Mouse (Mus musculus): Measurements from ENCODE around the gene Trp53inp2. TPM values are rescaled to one million over a fixed set of nuclear protein-coding genes. Genes with fewer than 3 reads are reported as not detected.

Gene Trp53inp2
- polyA plus RNA-seq, 1 experiment from 2014 or later, result 104 TPM

MicroRNAs encoded within 50 kb of the gene (microRNA counts, 519-probe panel; counts per million panel counts)
- 171 counts per million, percentile 57 among the panel's probes with 10 or more counts for microRNA mmu-miR-695

Small RNAs within 50 kb of the gene (microRNA-seq; reads per million reads assigned to microRNA genes)
- not detected for gene Mir695

Other genes starting within 250 kb of the Trp53inp2 start
- 54.7 and 56.7 TPM in 2 replicates for gene Itch, start 247.6 kb upstream of the Trp53inp2 start, polyA plus RNA-seq (2014; fragmentation: Nextera tagmentation; extraction: Ambion mirVana)
- gene Dynlrb1, start 144.5 kb upstream of the Trp53inp2 start, polyA plus RNA-seq (2014; fragmentation: Nextera tagmentation; extraction: Ambion mirVana), result 515 and 522 TPM in 2 replicates
- gene Map1lc3a, start 104.8 kb upstream of the Trp53inp2 start, polyA plus RNA-seq (2014; fragmentation: Nextera tagmentation; extraction: Ambion mirVana), result 186 and 191 TPM in 2 replicates
- gene Pigu, start 23.6 kb upstream of the Trp53inp2 start, polyA plus RNA-seq (2014; fragmentation: Nextera tagmentation; extraction: Ambion mirVana), result 56.1 and 58.0 TPM in 2 replicates
- gene Ncoa6, start 92.8 kb downstream of the Trp53inp2 start, polyA plus RNA-seq (2014; fragmentation: Nextera tagmentation; extraction: Ambion mirVana), result 33.7 and 34.7 TPM in 2 replicates
- gene Acss2, start 136.9 kb downstream of the Trp53inp2 start, polyA plus RNA-seq (2014; fragmentation: Nextera tagmentation; extraction: Ambion mirVana), result 22.0 and 28.8 TPM in 2 replicates
- 14.4 and 17.1 TPM in 2 replicates for gene Ggt7, start 137.2 kb downstream of the Trp53inp2 start, polyA plus RNA-seq (2014; fragmentation: Nextera tagmentation; extraction: Ambion mirVana)
- gene Gss, start 211.8 kb downstream of the Trp53inp2 start, polyA plus RNA-seq (2014; fragmentation: Nextera tagmentation; extraction: Ambion mirVana), result 15.5 and 15.7 TPM in 2 replicates
- gene Myh7b, start 230.2 kb downstream of the Trp53inp2 start, polyA plus RNA-seq (2014; fragmentation: Nextera tagmentation; extraction: Ambion mirVana), result 1.5 and 1.8 TPM in 2 replicates